ENCODE assay signal across 22 mouse cellular contexts in the genomic region with DNA sequence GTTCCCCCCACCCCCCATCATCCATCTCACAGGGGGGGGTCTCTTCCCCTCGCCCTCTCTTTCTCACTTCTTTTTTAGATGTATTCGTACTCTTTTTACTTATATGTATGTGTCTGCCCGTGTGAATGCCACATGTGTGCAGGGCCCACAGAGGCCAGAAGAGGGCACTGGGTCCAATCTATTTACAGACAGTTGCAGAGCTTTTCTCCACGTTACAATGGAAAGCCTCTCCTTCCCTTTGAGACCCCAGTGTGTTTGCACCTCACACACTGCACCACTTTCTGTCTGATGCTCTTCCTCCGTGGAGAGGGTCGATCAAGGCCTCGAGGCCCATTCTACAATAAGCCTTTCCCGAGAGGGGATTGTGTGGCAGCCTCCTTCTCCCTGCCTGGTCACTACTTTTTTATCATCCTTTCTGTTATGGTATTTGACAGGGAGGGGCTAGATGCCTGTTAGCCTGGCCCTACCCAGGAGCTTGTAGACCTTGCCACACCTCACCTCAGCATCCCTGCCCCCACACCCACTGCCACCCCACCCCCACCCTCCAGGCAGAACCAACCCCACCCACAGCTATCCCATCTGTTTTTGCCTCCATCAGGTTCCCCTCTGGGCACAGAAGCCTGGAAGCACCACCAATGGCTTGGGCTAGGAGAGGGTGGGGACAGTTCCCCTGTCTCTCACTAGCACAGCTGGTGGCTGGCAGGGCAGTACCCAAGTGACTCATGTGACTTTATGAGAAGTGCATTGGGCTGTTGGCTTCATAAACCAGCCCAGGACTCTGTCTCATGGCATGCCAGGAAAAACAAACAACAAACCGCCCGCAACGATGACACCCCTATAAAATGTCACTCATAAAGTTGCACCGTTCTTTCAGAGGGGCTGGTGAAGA. TPM values are rescaled to one million over a fixed set of nuclear protein-coding genes. Genes with fewer than 3 reads are reported as not detected.
DNase-seq lines count a peak whose midpoint lies in the region; ATAC-seq and TF ChIP-seq lines count a peak whose summit lies in the region.
"Had no signal": no experiment of that assay in that cellular context is flagged by ENCODE, and none has a peak within 500 bp of the region (broad histone marks: within the 10 kb centered on the region; RNA-seq: fewer than 3 reads in every experiment).

No protein-coding gene starts in this region.

- TF ChIP-seq CTCF in C2C12 (IDR thresholded peaks at IDR 0.05; ENCODE audit: control insufficient read depth, insufficient read depth, insufficient read length) (no peak), MEL (IDR thresholded peaks at IDR 0.05 in 2 of 3, conservative IDR thresholded peaks at IDR 0.05 in 1 of 3; ENCODE audit: control insufficient read depth in 1 of 3, insufficient read depth in 1 of 3, low read depth in 2 of 3, low read length in 3 of 3, poor library complexity in 1 of 3, severe bottlenecking in 1 of 3) (peak in 2 of 3 experiments; percentile 12 to 19; a peak in 1 of 6 replicates)

- H3K27ac ChIP-seq in MEL (ENCODE audit: control insufficient read depth, low read depth, low read length): no peak overlapping the region
- no peak overlapping the region for H3K27ac ChIP-seq in intestine, embryonic 15.5 days
- H3K27ac ChIP-seq in forebrain, embryonic 11.5 days (ENCODE audit: low read depth, low read length): no peak overlapping the region
- H3K27ac ChIP-seq: gastrocnemius, adult 2 months; hindbrain, embryonic 15.5 days; liver, embryonic 13.5 days; midbrain, embryonic 15.5 days had no signal

- H3K79me3 ChIP-seq in C2C12 (ENCODE audit: low read depth): no peaks in the 10 kb centered on the region

- TF ChIP-seq RAD21 in MEL (IDR thresholded peaks at IDR 0.05; ENCODE audit: low read depth, low read length): no peak; the same call in 1 of the 2 replicates

- H3K9me3 ChIP-seq in MEL (replicated peaks; ENCODE audit: insufficient read depth, low read length): no peaks in the 10 kb centered on the region
- H3K9me3 ChIP-seq in intestine, embryonic 15.5 days: peaks cover 7% of the 10 kb centered on the region; the same call in 1 of the 2 replicates
- H3K9me3 ChIP-seq in forebrain, embryonic 11.5 days (ENCODE audit: control insufficient read depth, low read length): peaks cover 3% of the 10 kb centered on the region; the same call in 1 of the 2 replicates
- H3K9me3 ChIP-seq: hindbrain, embryonic 15.5 days had no signal

- H3K79me2 ChIP-seq in C2C12 (ENCODE audit: control insufficient read depth, insufficient read depth) (no peaks in the 10 kb centered on the region), MEL (ENCODE audit: control insufficient read depth, insufficient read depth, low read length, poor library complexity) (no peaks in the 10 kb centered on the region)

- H3K9ac ChIP-seq in MEL (ENCODE audit: control insufficient read depth, low read depth, low read length, poor library complexity, severe bottlenecking): no peak overlapping the region
- no peak overlapping the region for H3K9ac ChIP-seq in intestine, embryonic 15.5 days
- no peak overlapping the region for H3K9ac ChIP-seq in forebrain, embryonic 11.5 days (ENCODE audit: low read length)
- H3K9ac ChIP-seq: hindbrain, embryonic 15.5 days; liver, embryonic 13.5 days; lung, embryonic 14.5 days; midbrain, embryonic 15.5 days had no signal

- H3ac ChIP-seq in C2C12 (ENCODE audit: control insufficient read depth, insufficient read length, low read depth): no peak overlapping the region

- H3K36me3 ChIP-seq in C2C12 (ENCODE audit: control insufficient read depth, insufficient read depth) (no peaks in the 10 kb centered on the region), MEL (ENCODE audit: control insufficient read depth in 1 of 2, insufficient read depth in 2 of 2, low read length in 2 of 2) (no peaks in the 10 kb centered on the region)
- no peaks in the 10 kb centered on the region for H3K36me3 ChIP-seq in intestine, embryonic 15.5 days
- H3K36me3 ChIP-seq in forebrain, embryonic 11.5 days (ENCODE audit: control insufficient read depth, insufficient read depth, low read length): no peaks in the 10 kb centered on the region
- H3K36me3 ChIP-seq: hindbrain, embryonic 15.5 days; liver, embryonic 13.5 days; midbrain, embryonic 15.5 days had no signal

- H3K27me3 ChIP-seq in C2C12 (ENCODE audit: control insufficient read depth, insufficient read depth, insufficient read length) (peaks cover 5% of the 10 kb centered on the region), MEL (ENCODE audit: control insufficient read depth in 1 of 2, insufficient read depth in 2 of 2, low read length in 2 of 2) (no peaks in the 10 kb centered on the region)
- H3K27me3 ChIP-seq in intestine, embryonic 15.5 days (replicated peaks): no peaks in the 10 kb centered on the region
- no peaks in the 10 kb centered on the region for H3K27me3 ChIP-seq in forebrain, embryonic 11.5 days (ENCODE audit: control insufficient read depth, insufficient read depth, low read length)
- H3K27me3 ChIP-seq: hindbrain, embryonic 15.5 days; liver, embryonic 13.5 days; midbrain, embryonic 15.5 days had no signal

- no peak for TF ChIP-seq POLR2A in MEL (IDR thresholded peaks at IDR 0.05; ENCODE audit: control insufficient read depth in 1 of 2, insufficient read depth in 1 of 2, low read depth in 1 of 2, low read length in 2 of 2, poor library complexity in 1 of 2)

- TF ChIP-seq EP300 in MEL (IDR thresholded peaks at IDR 0.05; ENCODE audit: low read depth in 1 of 2, low read length in 2 of 2): no peak

- DNase-seq in 3134 (ENCODE audit: extremely low read depth, insufficient read length, low spot score) (peak; percentile 59), MEL (ENCODE audit: low read depth, low spot score) (no peak)
- no peak for DNase-seq in forebrain, embryonic 11.5 days (ENCODE audit: low spot score)
- DNase-seq in kidney, adult 9 months: no peak
- DNase-seq: adrenal gland, adult 2 months; cerebellum, adult 11-12 months; cerebellum, postnatal 25 days; gastrocnemius, adult 2 months; heart, postnatal 4 days; kidney, adult 8-10 months; kidney, postnatal 36 days; layer of hippocampus, adult 9-11 months; liver, embryonic 13.5 days; lung, embryonic 14.5 days; right cerebral cortex, postnatal 25 days; spleen, adult 18-20 months had no signal

- H3K4me2 ChIP-seq in intestine, embryonic 15.5 days (replicated peaks): no peak overlapping the region
- no peak overlapping the region for H3K4me2 ChIP-seq in forebrain, embryonic 11.5 days (ENCODE audit: low read depth, low read length, severe bottlenecking)
- H3K4me2 ChIP-seq: hindbrain, embryonic 15.5 days; liver, embryonic 13.5 days; lung, embryonic 14.5 days; midbrain, embryonic 15.5 days had no signal

- ATAC-seq in monocyte, adult 5-6 weeks (replicated peaks; ENCODE audit: insufficient number of reproducible peaks, low FRiP score, low TSS enrichment, poor library complexity, severe bottlenecking): 0 out of 2 replicates have a peak, but pooled peaks have one; percentile 50
- ATAC-seq in intestine, embryonic 15.5 days: no peak
- no peak for ATAC-seq in forebrain, embryonic 11.5 days (replicated peaks; ENCODE audit: low FRiP score)
- ATAC-seq: forebrain, embryonic 14.5 days; midbrain, embryonic 15.5 days had no signal

- no peak overlapping the region for H3K4me3 ChIP-seq in C2C12 (ENCODE audit: insufficient read depth, poor library complexity, severe bottlenecking)
- no peak overlapping the region for H3K4me3 ChIP-seq in MEL (ENCODE audit: control insufficient read depth in 1 of 2, insufficient read depth in 1 of 2, low read depth in 2 of 2, low read length in 2 of 2)
- H3K4me3 ChIP-seq in intestine, embryonic 15.5 days (replicated peaks): no peak overlapping the region
- H3K4me3 ChIP-seq in forebrain, embryonic 11.5 days (ENCODE audit: low read depth, low read length): no peak overlapping the region
- H3K4me3 ChIP-seq: gastrocnemius, adult 2 months; hindbrain, embryonic 15.5 days; liver, embryonic 13.5 days; midbrain, embryonic 15.5 days had no signal

- 81% methylated on average over 12 of the region's 12 CpGs for WGBS in intestine, embryonic 15.5 days
- 90% methylated on average over 12 of the region's 12 CpGs for WGBS in forebrain, embryonic 11.5 days

- no peaks in the 10 kb centered on the region for H3K4me1 ChIP-seq in MEL (ENCODE audit: control insufficient read depth in 1 of 2, insufficient read depth in 2 of 2, low read length in 2 of 2)
- no peaks in the 10 kb centered on the region for H3K4me1 ChIP-seq in intestine, embryonic 15.5 days (replicated peaks)
- H3K4me1 ChIP-seq in forebrain, embryonic 11.5 days (replicated peaks; ENCODE audit: control insufficient read depth, insufficient read depth, low read length): no peaks in the 10 kb centered on the region
- H3K4me1 ChIP-seq: hindbrain, embryonic 15.5 days; liver, embryonic 13.5 days; midbrain, embryonic 15.5 days had no signal

TF ChIP-seq in C2C12, 6 proteins besides CTCF, POLR2A, EP300 and RAD21 (continues in another document):
- peak; percentile 71 for TF ChIP-seq MYOD1 (IDR thresholded peaks at IDR 0.05; ENCODE audit: control insufficient read depth, insufficient read length, low read depth)

RNA-seq across cellular contexts. Expression of a gene that starts 22.8 kb away (rescaled TPM):
- not detected for polyA plus RNA-seq in C2C12 (2012; fragmentation: generic; extraction: Trizol)
- not detected in 2 replicates for total RNA-seq in MEL (2012; rRNA removed)
- under 1 TPM in 1 of 2 experiments, not detected in 1; 0.06 TPM for polyA plus RNA-seq in MEL (2012; ENCODE audit: insufficient read depth in 1 of 2, insufficient read length in 2 of 2, low read depth in 1 of 2, low replicate concordance in 2 of 2, missing spikeins in 1 of 2)
- total RNA-seq in monocyte, adult 5-6 weeks (2017): 57.1 to 78.5 TPM (median 70.8 TPM) in 3 replicates
- 0.85 and 1.1 TPM in 2 replicates for polyA plus RNA-seq in intestine, embryonic 15.5 days (2015; fragmentation: Nextera tagmentation; extraction: Ambion mirVana)
- polyA plus RNA-seq in forebrain, embryonic 11.5 days (2014; fragmentation: Nextera tagmentation; extraction: Ambion mirVana): 0.48 and 0.57 TPM in 2 replicates

RNA-seq across cellular contexts. Expression of a gene that starts 45.2 kb away (rescaled TPM):
- 82.9 TPM for polyA plus RNA-seq in C2C12 (2012; fragmentation: generic; extraction: Trizol)
- total RNA-seq in MEL (2012; rRNA removed): 91.5 and 92.9 TPM in 2 replicates
- 100 to 1,000 TPM in 1 of 2 experiments, not detected in 1; 157 TPM for polyA plus RNA-seq in MEL (2012; ENCODE audit: insufficient read depth in 1 of 2, insufficient read length in 2 of 2, low read depth in 1 of 2, low replicate concordance in 2 of 2, missing spikeins in 1 of 2)
- 20.1 to 47.3 TPM (median 29.8 TPM) in 3 replicates for total RNA-seq in monocyte, adult 5-6 weeks (2017)
- 142 and 166 TPM in 2 replicates for polyA plus RNA-seq in intestine, embryonic 15.5 days (2015; fragmentation: Nextera tagmentation; extraction: Ambion mirVana)
- 126 TPM in 2 replicates for polyA plus RNA-seq in forebrain, embryonic 11.5 days (2014; fragmentation: Nextera tagmentation; extraction: Ambion mirVana)

RNA-seq across cellular contexts. Expression of a gene that starts 56.8 kb away (rescaled TPM):
- polyA plus RNA-seq in C2C12 (2012; fragmentation: generic; extraction: Trizol): 11.1 TPM
- 4.2 and 5.7 TPM in 2 replicates for total RNA-seq in MEL (2012; rRNA removed)
- 1 to 10 TPM in 1 of 2 experiments, not detected in 1; 7.6 TPM for polyA plus RNA-seq in MEL (2012; ENCODE audit: insufficient read depth in 1 of 2, insufficient read length in 2 of 2, low read depth in 1 of 2, low replicate concordance in 2 of 2, missing spikeins in 1 of 2)
- 0.10 to 0.21 TPM (median 0.19 TPM) in 3 replicates for total RNA-seq in monocyte, adult 5-6 weeks (2017)
- polyA plus RNA-seq in intestine, embryonic 15.5 days (2015; fragmentation: Nextera tagmentation; extraction: Ambion mirVana): 8.9 and 11.0 TPM in 2 replicates
- polyA plus RNA-seq in forebrain, embryonic 11.5 days (2014; fragmentation: Nextera tagmentation; extraction: Ambion mirVana): 26.3 and 27.8 TPM in 2 replicates
